Comparison of ENCODE assay signal across 25 mouse cellular contexts in the genomic region with DNA sequence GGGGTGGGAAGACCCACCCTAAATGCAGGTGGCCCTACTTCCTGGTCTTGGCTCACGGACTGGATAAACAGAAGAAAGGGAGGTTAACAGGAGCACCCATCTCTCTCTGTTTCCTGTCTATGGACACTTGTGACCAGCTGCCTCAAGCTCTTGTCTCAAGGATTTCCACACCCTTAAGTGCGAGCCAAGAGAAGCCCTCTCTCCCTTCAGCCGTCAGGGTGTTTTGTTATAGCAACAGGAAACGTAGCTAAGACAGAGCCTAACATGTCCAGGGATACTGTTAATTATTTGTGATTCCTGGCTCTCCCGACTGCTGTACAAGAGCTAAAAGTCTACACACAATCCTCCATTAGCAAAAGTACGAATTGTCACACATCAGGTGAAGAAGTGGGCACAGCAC. TPM values are rescaled to one million over a fixed set of nuclear protein-coding genes. Genes with fewer than 3 reads are reported as not detected.
DNase-seq lines count a peak whose midpoint lies in the region; ATAC-seq and TF ChIP-seq lines count a peak whose summit lies in the region.
"Had no signal": no experiment of that assay in that cellular context is flagged by ENCODE, and none has a peak within 500 bp of the region (broad histone marks: within the 10 kb centered on the region; RNA-seq: fewer than 3 reads in every experiment).

No protein-coding gene starts in this region.

- H3K9ac ChIP-seq in heart, embryonic 12.5 days: no peak overlapping the region
- no peak overlapping the region for H3K9ac ChIP-seq in lung, embryonic 16.5 days (ENCODE audit: low read length)
- H3K9ac ChIP-seq: embryonic facial prominence, embryonic 13.5 days; embryonic facial prominence, embryonic 15.5 days; forebrain, embryonic 12.5 days had no signal

- DNase-seq in heart, postnatal 36 days: no peak
- DNase-seq in lung, adult 2 months: no peak
- DNase-seq in lung, postnatal 36 days: peak; percentile 12
- no peak for DNase-seq in lung, postnatal 14 days
- no peak for DNase-seq in gastrocnemius, adult 18-20 months (ENCODE audit: low spot score)
- DNase-seq: adrenal gland, adult 2 months; adrenal gland, postnatal 10 days; adrenal gland, postnatal 25 days; cerebellum, adult 11 months; cerebellum, adult 18-20 months; cerebellum, adult 8-10 months; cerebellum, adult 9-11 months; cerebellum, postnatal 14 days; cerebellum, postnatal 36 days; embryo, embryonic 11 days had no signal

- TF ChIP-seq POLR2A in lung, adult 2 months (IDR thresholded peaks at IDR 0.05; ENCODE audit: borderline replicate concordance, extremely low read depth, low read depth, low read length): no peak

- peaks cover 12% of the 10 kb centered on the region for H3K4me1 ChIP-seq in heart, embryonic 12.5 days (replicated peaks)
- no peaks in the 10 kb centered on the region for H3K4me1 ChIP-seq in lung, embryonic 16.5 days (replicated peaks; ENCODE audit: control insufficient read depth, insufficient read depth, low read length)
- H3K4me1 ChIP-seq in lung, adult 2 months (ENCODE audit: control insufficient read depth, insufficient read depth, low read length): no peaks in the 10 kb centered on the region
- H3K4me1 ChIP-seq: embryonic facial prominence, embryonic 13.5 days; embryonic facial prominence, embryonic 15.5 days had no signal

- H3K27ac ChIP-seq in heart, embryonic 12.5 days (ENCODE audit: poor library complexity, severe bottlenecking): no peak overlapping the region
- H3K27ac ChIP-seq in lung, embryonic 16.5 days (ENCODE audit: low read length): no peak overlapping the region
- H3K27ac ChIP-seq: embryonic facial prominence, embryonic 13.5 days; embryonic facial prominence, embryonic 15.5 days; forebrain, embryonic 10.5 days; forebrain, embryonic 12.5 days had no signal

- WGBS in heart, embryonic 12.5 days: 49% methylated on average over 6 of the region's 6 CpGs
- 33% methylated on average over 6 of the region's 6 CpGs for WGBS in lung, embryonic 16.5 days
- WGBS in lung, adult 2 months: 31% methylated on average over 6 of the region's 6 CpGs

- H3K9me3 ChIP-seq in heart, embryonic 12.5 days (replicated peaks): no peaks in the 10 kb centered on the region
- H3K9me3 ChIP-seq in lung, embryonic 16.5 days (ENCODE audit: control insufficient read depth, low read length): no peaks in the 10 kb centered on the region
- H3K9me3 ChIP-seq: embryonic facial prominence, embryonic 13.5 days; embryonic facial prominence, embryonic 15.5 days; forebrain, embryonic 10.5 days; forebrain, embryonic 12.5 days had no signal

- intact Hi-C loops in heart, postnatal 36 days (cut with DNase I): no loop called here

- ATAC-seq in heart, embryonic 12.5 days (ENCODE audit: insufficient number of reproducible peaks, low FRiP score): no peak
- 0 out of 2 replicates have a peak, but pooled peaks have one; percentile 12 for ATAC-seq in lung, embryonic 16.5 days (ENCODE audit: low read depth)
- ATAC-seq: forebrain, embryonic 14.5 days had no signal

- no peak overlapping the region for H3K4me3 ChIP-seq in heart, embryonic 12.5 days
- H3K4me3 ChIP-seq in lung, embryonic 16.5 days (ENCODE audit: low read length): no peak overlapping the region
- H3K4me3 ChIP-seq in lung, adult 2 months (replicated peaks; ENCODE audit: extremely low read depth, low read depth, low read length): no peak overlapping the region
- H3K4me3 ChIP-seq: embryonic facial prominence, embryonic 13.5 days; embryonic facial prominence, embryonic 15.5 days; erythroblast, embryonic 14.5 days; forebrain, embryonic 10.5 days; forebrain, embryonic 12.5 days had no signal

- no peaks in the 10 kb centered on the region for H3K27me3 ChIP-seq in heart, embryonic 12.5 days (replicated peaks)
- H3K27me3 ChIP-seq in lung, embryonic 16.5 days (ENCODE audit: control insufficient read depth, insufficient read depth, low read depth, low read length): no peaks in the 10 kb centered on the region
- H3K27me3 ChIP-seq: embryonic facial prominence, embryonic 13.5 days; embryonic facial prominence, embryonic 15.5 days had no signal

- H3K36me3 ChIP-seq in heart, embryonic 12.5 days: no peaks in the 10 kb centered on the region
- no peaks in the 10 kb centered on the region for H3K36me3 ChIP-seq in lung, embryonic 16.5 days (ENCODE audit: control insufficient read depth, insufficient read depth, low read length)
- H3K36me3 ChIP-seq: embryonic facial prominence, embryonic 13.5 days; embryonic facial prominence, embryonic 15.5 days; forebrain, embryonic 10.5 days; forebrain, embryonic 12.5 days had no signal

- TF ChIP-seq CTCF in lung, adult 2 months (IDR thresholded peaks at IDR 0.05; ENCODE audit: insufficient read depth, low read length): no peak

- H3K4me2 ChIP-seq in heart, embryonic 12.5 days: peak overlapping the region; percentile 1; the same call in 1 of the 2 replicates
- H3K4me2 ChIP-seq in lung, embryonic 16.5 days (ENCODE audit: low read depth, low read length): no peak overlapping the region
- H3K4me2 ChIP-seq: embryonic facial prominence, embryonic 13.5 days; embryonic facial prominence, embryonic 15.5 days; forebrain, embryonic 12.5 days had no signal

RNA-seq across cellular contexts. Expression of a gene that starts 28.0 kb away (rescaled TPM):
- polyA plus RNA-seq in heart, embryonic 12.5 days (2016; fragmentation: Nextera tagmentation; extraction: Ambion mirVana): 6.0 and 6.1 TPM in 2 replicates
- 10 to 100 TPM; 46.5 TPM for total RNA-seq in heart, postnatal 36 days (2021)
- 5.8 TPM in 2 replicates for polyA plus RNA-seq in lung, embryonic 16.5 days (2015; fragmentation: Nextera tagmentation; extraction: Ambion mirVana)
- 24.8 and 25.8 TPM in 2 replicates for polyA plus RNA-seq in lung, adult 2 months (2012; rRNA removed)
- 10 to 100 TPM; 15.1 to 20.8 TPM for total RNA-seq in gastrocnemius, adult 18-20 months (2021)
- total RNA-seq: MEL had no signal
- polyA plus RNA-seq: C2C12 had no signal
